Mouse (Mus musculus): ENCODE measurements around the gene Gmeb2. TPM values are rescaled to one million over a fixed set of nuclear protein-coding genes. Genes with fewer than 3 reads are reported as not detected.
A peak's percentile ranks its signal among the peaks of the same experiment; 100 is the strongest.

Gene Gmeb2
- total and polyA plus RNA-seq, 3 experiments: 11.6 to 20.7 (median 17.3) TPM

- peak; percentile 90 for DNase-seq (ENCODE audit: extremely low read depth)
- Histone ChIP-seq H3K4me1 (ENCODE audit: control insufficient read depth in 1 of 2, insufficient read depth in 2 of 2) (peaks cover 8 to 20% of the 10 kb centered on the region in 2 experiments), H3K36me3 (replicated peaks in 1 of 2; ENCODE audit: control insufficient read depth in 1 of 2, insufficient read depth in 1 of 2, low read length in 1 of 2) (peaks cover 24 to 35% of the 10 kb centered on the region in 2 experiments), H3K79me2 (replicated peaks; ENCODE audit: control insufficient read depth, extremely low read depth, insufficient read depth, poor library complexity, severe bottlenecking) (peaks cover 14% of the 10 kb centered on the region), H3K9me3 (replicated peaks; ENCODE audit: low read length) (no peaks in the 10 kb centered on the region), H3K27ac (ENCODE audit: insufficient read depth, low read depth) (peak within 1 kb of the TSS; percentile 63; the same call in 1 of the 2 replicates), H3K4me2 (ENCODE audit: insufficient read depth, low read depth, poor library complexity, severe bottlenecking) (peak within 1 kb of the TSS; percentile 92), H3K9ac (ENCODE audit: insufficient read depth, low read depth) (peak within 1 kb of the TSS; percentile 72), H3K27me3 (replicated peaks) (peaks cover 21% of the 10 kb centered on the region), H3K4me3 (replicated peaks in 1 of 3; ENCODE audit: low read depth in 2 of 3, low read length in 2 of 3, poor library complexity in 1 of 3) (peak within 1 kb of the TSS; percentile 64 to 79 (median 73))
- dilution Hi-C loops (cut with MboI; ENCODE audit: extremely low pct_ligation_motif_present, extremely low pct_unique_long_range_greater_than_20kb, low sequenced_read_pairs) (no loop called here), in situ Hi-C loops (cut with MboI; ENCODE audit: low pct_ligation_motif_present, low pct_unique_long_range_greater_than_20kb, low sequenced_read_pairs) (loop anchor here (10.0 kb wide), 1 partner anchor 135 kb away; the partner anchor contains the start of gene Ppdpf)
- TF ChIP-seq HCFC1 (IDR thresholded peaks at IDR 0.05; ENCODE audit: low read depth, low read length): peak; percentile 87
- TF ChIP-seq GABPA (IDR thresholded peaks at IDR 0.05; ENCODE audit: insufficient replicate concordance, low read depth, low read length): no peak; the same call in 1 of the 2 replicates
- TF ChIP-seq MAX (IDR thresholded peaks at IDR 0.05; ENCODE audit: low read length): peak; percentile 85
- TF ChIP-seq PAX5 (IDR thresholded peaks at IDR 0.05; ENCODE audit: low read length): no peak
- TF ChIP-seq ELF1 (IDR thresholded peaks at IDR 0.05; ENCODE audit: low read depth, low read length): peak; percentile 84
- no peak; the same call in 1 of the 2 replicates for TF ChIP-seq ZMIZ1 (IDR thresholded peaks at IDR 0.05; ENCODE audit: low read depth, low read length)
- TF ChIP-seq KAT2A (IDR thresholded peaks at IDR 0.05; ENCODE audit: insufficient replicate concordance, low read length): peak; percentile 79; the same call in 1 of the 2 replicates
- peak; percentile 99 for TF ChIP-seq MXI1 (IDR thresholded peaks at IDR 0.05; ENCODE audit: low read depth, low read length)
- TF ChIP-seq JUND (conservative IDR thresholded peaks at IDR 0.05; ENCODE audit: low read depth, low read length): no peak
- peak; percentile 91 for TF ChIP-seq POLR2A (IDR thresholded peaks at IDR 0.05; ENCODE audit: low read depth, low read length)
- TF ChIP-seq NELFE (IDR thresholded peaks at IDR 0.05; ENCODE audit: low read depth, low read length): peak; percentile 81
- TF ChIP-seq UBTF (IDR thresholded peaks at IDR 0.05; ENCODE audit: low read depth, low read length): no peak
- TF ChIP-seq SIN3A (IDR thresholded peaks at IDR 0.05; ENCODE audit: low read length): peak; percentile 96
- no peak for TF ChIP-seq ZC3H11A (IDR thresholded peaks at IDR 0.05; ENCODE audit: low read depth, low read length)
- TF ChIP-seq USF1 (IDR thresholded peaks at IDR 0.05; ENCODE audit: low read depth, low read length): no peak
- no peak for TF ChIP-seq RCOR1 (conservative IDR thresholded peaks at IDR 0.05; ENCODE audit: low read depth, low read length)
- TF ChIP-seq BHLHE40 (IDR thresholded peaks at IDR 0.05; ENCODE audit: low read depth, low read length): no peak
- 0 out of 2 replicates have a peak, but pooled peaks have one; percentile 42 for TF ChIP-seq TCF12 (IDR thresholded peaks at IDR 0.05; ENCODE audit: low read depth, low read length)
- peak; percentile 78 for TF ChIP-seq MAZ (IDR thresholded peaks at IDR 0.05; ENCODE audit: low read depth, low read length)
- no peak for TF ChIP-seq CTCF (conservative IDR thresholded peaks at IDR 0.05 in 1 of 2, IDR thresholded peaks at IDR 0.05 in 1 of 2; ENCODE audit: low read depth in 2 of 2, low read length in 2 of 2)
- TF ChIP-seq ETS1 (conservative IDR thresholded peaks at IDR 0.05; ENCODE audit: low read depth, low read length): no peak
- TF ChIP-seq ZNF384 (IDR thresholded peaks at IDR 0.05; ENCODE audit: low read depth, low read length): no peak
- TF ChIP-seq MYC (IDR thresholded peaks at IDR 0.05; ENCODE audit: low read depth, low read length): peak; percentile 93
- peak; percentile 48; the same call in 1 of the 2 replicates for TF ChIP-seq IRF4 (IDR thresholded peaks at IDR 0.05; ENCODE audit: low read depth, low read length)
- peak; percentile 58 for TF ChIP-seq TBP (conservative IDR thresholded peaks at IDR 0.05; ENCODE audit: low read depth, low read length)
- TF ChIP-seq E2F4 (IDR thresholded peaks at IDR 0.05; ENCODE audit: insufficient replicate concordance, low read depth, low read length): 0 out of 2 replicates have a peak, but pooled peaks have one; percentile 89
- TF ChIP-seq CHD2 (IDR thresholded peaks at IDR 0.05; ENCODE audit: low read length): no peak
- peak; percentile 93 for TF ChIP-seq MAFK (IDR thresholded peaks at IDR 0.05; ENCODE audit: insufficient replicate concordance, low read length)
- TF ChIP-seq USF2 (conservative IDR thresholded peaks at IDR 0.05; ENCODE audit: low read depth, low read length): no peak
- TF ChIP-seq POLR2AphosphoS2 (IDR thresholded peaks at IDR 0.05; ENCODE audit: low read depth, low read length): peak; percentile 66; the same call in 1 of the 2 replicates
- no peak for TF ChIP-seq SMC3 (IDR thresholded peaks at IDR 0.05; ENCODE audit: low read depth, low read length)
- no peak for TF ChIP-seq MEF2A (IDR thresholded peaks at IDR 0.05; ENCODE audit: borderline replicate concordance, low read depth, low read length)
- no peak for TF ChIP-seq CHD1 (IDR thresholded peaks at IDR 0.05; ENCODE audit: low read depth, low read length)
- no peak for TF ChIP-seq ZKSCAN1 (IDR thresholded peaks at IDR 0.05; ENCODE audit: borderline replicate concordance, low read depth, low read length)
- TF ChIP-seq NRF1 (IDR thresholded peaks at IDR 0.05; ENCODE audit: low read depth, low read length): no peak
- no peak for TF ChIP-seq EP300 (IDR thresholded peaks at IDR 0.05; ENCODE audit: low read length)
Measured at GRCm38 (mm10) chr2:181319248-181320102, 31.6 kb upstream of the Gmeb2 start, which contains the start of gene Rtel1. TSS of gene Rtel1 (plus strand) at chr2:181319739.
